In the genomic region with DNA sequence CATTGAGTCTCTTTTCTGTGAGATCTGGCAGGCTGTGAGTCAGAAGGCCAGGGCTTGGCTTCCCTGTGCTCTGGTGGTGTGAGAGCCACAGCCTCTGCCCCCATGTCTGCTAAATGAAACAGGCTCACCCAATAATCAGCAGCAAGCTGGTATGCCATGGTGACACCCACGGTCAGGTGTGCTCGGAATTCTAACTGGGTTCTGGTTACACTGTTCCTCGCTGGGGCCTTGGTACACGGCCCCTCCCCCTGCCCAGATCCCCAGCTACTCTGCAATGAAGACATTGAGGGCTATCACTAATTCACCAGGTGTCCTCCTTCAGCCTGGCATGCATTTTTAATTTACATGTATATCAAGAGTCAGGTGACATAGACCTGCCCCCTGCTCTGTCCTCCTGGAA, we compare ENCODE assay signal across 22 mouse cellular contexts.
A peak's percentile ranks its signal among the peaks of the same experiment; 100 is the strongest.
DNase-seq lines count a peak whose midpoint lies in the region; ATAC-seq and TF ChIP-seq lines count a peak whose summit lies in the region.
"Had no signal": no experiment of that assay in that cellular context is flagged by ENCODE, and none has a peak within 500 bp of the region (broad histone marks: within the 10 kb centered on the region; RNA-seq: fewer than 3 reads in every experiment).

No protein-coding gene starts in this region.

- WGBS in kidney, embryonic 14.5 days = 54% methylated on average over 4 of the region's 4 CpGs
- WGBS in embryonic facial prominence, embryonic 14.5 days = 43% methylated on average over 4 of the region's 4 CpGs
- WGBS in kidney, adult 2 months = 50% methylated on average over 4 of the region's 4 CpGs

- H3K9me3 ChIP-seq in kidney, embryonic 14.5 days (ENCODE audit: control insufficient read depth, low read length) = no peaks in the 10 kb centered on the region
- 0 out of 2 replicates have a peak, but pooled peaks cover 2% of the 10 kb centered on the region for H3K9me3 ChIP-seq in embryonic facial prominence, embryonic 14.5 days (ENCODE audit: control insufficient read depth, low read length)
- H3K9me3 ChIP-seq: embryonic facial prominence, embryonic 15.5 days; heart, embryonic 10.5 days; limb, embryonic 13.5 days had no signal

- TF ChIP-seq POLR2A in kidney, adult 2 months (IDR thresholded peaks at IDR 0.05; ENCODE audit: low read depth, low read length) = no peak

- no peak overlapping the region for H3K27ac ChIP-seq in kidney, embryonic 14.5 days (ENCODE audit: low read depth, low read length)
- H3K27ac ChIP-seq in embryonic facial prominence, embryonic 14.5 days (replicated peaks; ENCODE audit: low read depth, low read length) = no peak overlapping the region
- H3K27ac ChIP-seq in kidney, adult 2 months (ENCODE audit: insufficient read depth, low read depth, low read length) = no peak overlapping the region
- H3K27ac ChIP-seq: embryonic facial prominence, embryonic 15.5 days; heart, embryonic 10.5 days; hindbrain, embryonic 14.5 days; limb, embryonic 13.5 days; liver, embryonic 14.5 days had no signal

- no peaks in the 10 kb centered on the region for H3K27me3 ChIP-seq in kidney, embryonic 14.5 days (ENCODE audit: control insufficient read depth, insufficient read depth, low read length)
- no peaks in the 10 kb centered on the region for H3K27me3 ChIP-seq in embryonic facial prominence, embryonic 14.5 days (replicated peaks; ENCODE audit: control insufficient read depth, insufficient read depth, low read length)
- no peaks in the 10 kb centered on the region for H3K27me3 ChIP-seq in kidney, adult 2 months (replicated peaks; ENCODE audit: control insufficient read depth, insufficient read depth, low read length)
- H3K27me3 ChIP-seq: embryonic facial prominence, embryonic 15.5 days; limb, embryonic 13.5 days had no signal

- no peak for TF ChIP-seq CTCF in kidney, adult 2 months (conservative IDR thresholded peaks at IDR 0.05; ENCODE audit: insufficient read depth, insufficient read length, low read depth, low read length)

- no peak overlapping the region for H3K4me2 ChIP-seq in kidney, embryonic 14.5 days (replicated peaks; ENCODE audit: low read depth, low read length)
- no peak overlapping the region for H3K4me2 ChIP-seq in embryonic facial prominence, embryonic 14.5 days (ENCODE audit: low read depth, low read length)
- H3K4me2 ChIP-seq: embryonic facial prominence, embryonic 15.5 days; hindbrain, embryonic 14.5 days; limb, embryonic 13.5 days had no signal

- H3K9ac ChIP-seq in kidney, embryonic 14.5 days (ENCODE audit: low read depth, low read length) = no peak overlapping the region
- H3K9ac ChIP-seq in embryonic facial prominence, embryonic 14.5 days (ENCODE audit: low read depth, low read length) = no peak overlapping the region
- H3K9ac ChIP-seq: embryonic facial prominence, embryonic 15.5 days; forebrain, postnatal 0 days; hindbrain, embryonic 14.5 days; limb, embryonic 13.5 days; liver, embryonic 14.5 days had no signal

- no peaks in the 10 kb centered on the region for H3K4me1 ChIP-seq in kidney, embryonic 14.5 days (ENCODE audit: control insufficient read depth, insufficient read depth, low read length)
- H3K4me1 ChIP-seq in embryonic facial prominence, embryonic 14.5 days (ENCODE audit: control insufficient read depth, insufficient read depth, low read length) = no peaks in the 10 kb centered on the region; the same call in 1 of the 2 replicates
- H3K4me1 ChIP-seq in kidney, adult 2 months (ENCODE audit: control insufficient read depth, insufficient read depth, low read length) = no peaks in the 10 kb centered on the region
- H3K4me1 ChIP-seq: embryonic facial prominence, embryonic 15.5 days; megakaryocyte, embryonic 14.5 days had no signal

- ATAC-seq in kidney, embryonic 14.5 days (ENCODE audit: low FRiP score, low TSS enrichment) = no peak
- peak; percentile 57; the same call in 1 of the 2 replicates for ATAC-seq in embryonic facial prominence, embryonic 14.5 days (ENCODE audit: low read depth)
- ATAC-seq: forebrain, postnatal 0 days; lung, postnatal 0 days had no signal

- H3K36me3 ChIP-seq in kidney, embryonic 14.5 days (ENCODE audit: control insufficient read depth, insufficient read depth, low read length) = no peaks in the 10 kb centered on the region
- H3K36me3 ChIP-seq in embryonic facial prominence, embryonic 14.5 days (ENCODE audit: control insufficient read depth, insufficient read depth, low read length) = no peaks in the 10 kb centered on the region
- H3K36me3 ChIP-seq in kidney, adult 2 months (ENCODE audit: control insufficient read depth, insufficient read depth, low read length) = no peaks in the 10 kb centered on the region
- H3K36me3 ChIP-seq: embryonic facial prominence, embryonic 15.5 days; heart, embryonic 10.5 days; limb, embryonic 13.5 days had no signal

- no peak overlapping the region for H3K4me3 ChIP-seq in kidney, embryonic 14.5 days (ENCODE audit: low read length)
- no peak overlapping the region for H3K4me3 ChIP-seq in embryonic facial prominence, embryonic 14.5 days (ENCODE audit: low read depth, low read length)
- H3K4me3 ChIP-seq in kidney, adult 2 months (ENCODE audit: insufficient read depth, low read depth, low read length) = no peak overlapping the region
- H3K4me3 ChIP-seq: embryonic facial prominence, embryonic 15.5 days; heart, embryonic 10.5 days; limb, embryonic 13.5 days; megakaryocyte, embryonic 14.5 days had no signal

- DNase-seq in kidney, adult 11 months = peak; percentile 42
- no peak for DNase-seq in embryonic facial prominence, embryonic 14.5 days (ENCODE audit: low spot score)
- peak; percentile 25 for DNase-seq in kidney, adult 2 months
- peak; percentile 34 for DNase-seq in kidney, postnatal 14 days
- DNase-seq in layer of hippocampus, adult 8-10 months (ENCODE audit: low spot score in 2 of 2) = no peak
- DNase-seq in urinary bladder, postnatal 14 days (ENCODE audit: low spot score) = no peak
- no peak for DNase-seq in right cerebral cortex, postnatal 36 days (ENCODE audit: low spot score in 2 of 2)
- DNase-seq: adrenal gland, adult 8-10 months; cerebellum, adult 8-10 months; forebrain, postnatal 0 days; heart, postnatal 36 days; retina, postnatal 1 day; right cerebral cortex, postnatal 4 days; thymus, postnatal 36 days had no signal

Comparison
In these comparisons a context has a peak if more than half of its experiments do, and no peak if none do; other contexts are left out.
1. DNase-seq: peak in kidney, adult 11 months (single experiment), kidney, adult 2 months (single experiment) and kidney, postnatal 14 days (single experiment); none in embryonic facial prominence, embryonic 14.5 days (single experiment), layer of hippocampus, adult 8-10 months (0 of 2), urinary bladder, postnatal 14 days (single experiment) and right cerebral cortex, postnatal 36 days (0 of 2).